Mouse (Mus musculus) lung, postnatal 4 days (tissue): Measurements from ENCODE around the gene Scml4.
A peak's percentile ranks its signal among the peaks of the same experiment; 100 is the strongest.

Experiments
- DNase-seq, 2 experiments: peaks; one replicate each; pipeline ENCODE4 v3.0.0; 2021

Gene Scml4

GRCm38 (mm10) chr10:42862102-42862740 lies 2.1 kb downstream of the Scml4 start:
- DNase-seq = peak; percentile 38 to 56

GRCm38 (mm10) chr10:42862806-42863205 lies 2.6 kb downstream of the Scml4 start:
- DNase-seq = no peak

- DNase-seq = peak; percentile 45 to 54
These were observed 3.6 kb downstream of the Scml4 start for GRCm38 (mm10) chr10:42863621-42864391.

- DNase-seq = no peak
These were observed 4.5 kb downstream of the Scml4 start for GRCm38 (mm10) chr10:42864696-42865095.

- DNase-seq = no peak
These were observed 8.2 kb downstream of the Scml4 start for GRCm38 (mm10) chr10:42868416-42868815.

- no peak for DNase-seq
These were observed 9.3 kb downstream of the Scml4 start for GRCm38 (mm10) chr10:42869467-42869866.

- DNase-seq = no peak
These were observed 12.3 kb downstream of the Scml4 start for GRCm38 (mm10) chr10:42872269-42873010.

- no peak for DNase-seq
These were observed 13.0 kb downstream of the Scml4 start for GRCm38 (mm10) chr10:42873077-42873595.

GRCm38 (mm10) chr10:42876172-42876571 lies 16.0 kb downstream of the Scml4 start:
- no peak for DNase-seq

- DNase-seq = no peak
These were observed 19.1 kb downstream of the Scml4 start for GRCm38 (mm10) chr10:42879269-42879681.

- no peak for DNase-seq
These were observed 19.5 kb downstream of the Scml4 start for GRCm38 (mm10) chr10:42879682-42880081.

GRCm38 (mm10) chr10:42887040-42887439 lies 26.9 kb downstream of the Scml4 start:
- no peak for DNase-seq

- DNase-seq = no peak
These were observed 28.1 kb downstream of the Scml4 start for GRCm38 (mm10) chr10:42888241-42888640.

GRCm38 (mm10) chr10:42890365-42890764 lies 30.2 kb downstream of the Scml4 start:
- DNase-seq = no peak

GRCm38 (mm10) chr10:42892250-42892649 lies 32.1 kb downstream of the Scml4 start:
- DNase-seq = no peak

- DNase-seq = no peak
These were observed 32.8 kb downstream of the Scml4 start for GRCm38 (mm10) chr10:42892987-42893386.

GRCm38 (mm10) chr10:42893857-42894256 lies 33.7 kb downstream of the Scml4 start:
- DNase-seq = no peak

GRCm38 (mm10) chr10:42894263-42894662 lies 34.1 kb downstream of the Scml4 start:
- no peak for DNase-seq

GRCm38 (mm10) chr10:42894696-42895095 lies 34.5 kb downstream of the Scml4 start:
- DNase-seq = no peak

GRCm38 (mm10) chr10:42896621-42897020 lies 36.5 kb downstream of the Scml4 start:
- DNase-seq = no peak

- no peak for DNase-seq
These were observed 37.0 kb downstream of the Scml4 start for GRCm38 (mm10) chr10:42897166-42897565.

GRCm38 (mm10) chr10:42897632-42898031 lies 37.5 kb downstream of the Scml4 start:
- DNase-seq = peak; percentile 44 to 50

- DNase-seq = no peak
These were observed 41.2 kb downstream of the Scml4 start for GRCm38 (mm10) chr10:42901361-42901760.
